Mouse (Mus musculus): ENCODE measurements around the gene Rexo5.

DNA sequence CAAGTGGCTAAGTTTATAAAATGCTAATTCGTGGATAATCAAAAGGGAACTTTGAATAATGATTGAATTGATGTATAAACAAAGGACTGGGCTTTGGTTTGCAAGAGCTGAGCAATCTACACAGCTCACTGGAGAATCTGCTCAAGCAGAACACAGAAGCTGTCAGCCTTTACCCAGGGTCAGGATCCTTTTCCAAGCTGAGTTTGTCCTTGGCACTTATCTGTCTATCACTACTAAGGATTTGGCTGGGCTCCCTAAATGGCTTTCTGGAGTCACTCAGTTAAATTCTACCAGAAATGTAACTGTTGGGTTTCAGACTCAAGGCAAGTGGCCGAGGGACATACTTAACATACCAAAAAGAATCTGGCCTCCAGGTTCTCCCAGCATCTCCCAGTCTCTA is 43.9 kb upstream of the Rexo5 start:
- TF ChIP-seq POLR2A (IDR thresholded peaks at IDR 0.05; ENCODE audit: low read depth, low read length) (no peak), CTCF (IDR thresholded peaks at IDR 0.05; ENCODE audit: extremely low read depth, insufficient read length, insufficient replicate concordance, low read depth, low read length) (no peak)

Data from small intestine, adult 2 months (tissue).